ENCODE assay signal across 29 mouse cellular contexts in genomic region chr9:69766936-69767335, GRCm38 (mm10). TPM values are rescaled to one million over a fixed set of nuclear protein-coding genes. Genes with fewer than 3 reads are reported as not detected.
DNase-seq lines count a peak whose midpoint lies in the region; ATAC-seq and TF ChIP-seq lines count a peak whose summit lies in the region.
"Had no signal": no experiment of that assay in that cellular context is flagged by ENCODE, and none has a peak within 500 bp of the region (broad histone marks: within the 10 kb centered on the region; RNA-seq: fewer than 3 reads in every experiment).

No protein-coding gene starts in this region.

- H3K9me3 ChIP-seq in hindbrain, embryonic 12.5 days (replicated peaks): no peaks in the 10 kb centered on the region
- H3K9me3 ChIP-seq in hindbrain, embryonic 13.5 days: no peaks in the 10 kb centered on the region
- H3K9me3 ChIP-seq in hindbrain, embryonic 14.5 days (ENCODE audit: control insufficient read depth, low read length): no peaks in the 10 kb centered on the region
- no peaks in the 10 kb centered on the region for H3K9me3 ChIP-seq in neural tube, embryonic 12.5 days
- no peaks in the 10 kb centered on the region for H3K9me3 ChIP-seq in forebrain, embryonic 16.5 days (ENCODE audit: control insufficient read depth, low read length)
- H3K9me3 ChIP-seq: forebrain, embryonic 15.5 days; intestine, embryonic 15.5 days; limb, embryonic 10.5 days; liver, embryonic 15.5 days; lung, embryonic 15.5 days had no signal

- peaks cover 93% of the 10 kb centered on the region for H3K27me3 ChIP-seq in hindbrain, embryonic 12.5 days
- H3K27me3 ChIP-seq in hindbrain, embryonic 13.5 days: peaks cover 97% of the 10 kb centered on the region
- H3K27me3 ChIP-seq in hindbrain, embryonic 14.5 days (ENCODE audit: control insufficient read depth, insufficient read depth, low read length): peaks cover 99% of the 10 kb centered on the region
- H3K27me3 ChIP-seq in neural tube, embryonic 12.5 days (replicated peaks): peaks cover 75% of the 10 kb centered on the region
- peaks cover 75% of the 10 kb centered on the region for H3K27me3 ChIP-seq in forebrain, embryonic 16.5 days (replicated peaks; ENCODE audit: control insufficient read depth, insufficient read depth, low read length)

- 0 out of 2 replicates have a peak overlapping the region, but pooled peaks have one; percentile 9 for H3K4me2 ChIP-seq in hindbrain, embryonic 12.5 days (replicated peaks)
- H3K4me2 ChIP-seq in hindbrain, embryonic 13.5 days: no peak overlapping the region
- peak overlapping the region; percentile 29; the same call in 1 of the 2 replicates for H3K4me2 ChIP-seq in hindbrain, embryonic 14.5 days (replicated peaks)
- peak overlapping the region; percentile 53; the same call in 1 of the 2 replicates for H3K4me2 ChIP-seq in neural tube, embryonic 12.5 days (replicated peaks)
- no peak overlapping the region for H3K4me2 ChIP-seq in forebrain, embryonic 16.5 days (ENCODE audit: low read length)
- H3K4me2 ChIP-seq: forebrain, embryonic 15.5 days; heart, embryonic 11.5 days; intestine, embryonic 15.5 days; liver, embryonic 15.5 days; lung, embryonic 15.5 days had no signal

- no peak overlapping the region for H3K27ac ChIP-seq in hindbrain, embryonic 12.5 days
- no peak overlapping the region for H3K27ac ChIP-seq in hindbrain, embryonic 13.5 days
- no peak overlapping the region for H3K27ac ChIP-seq in hindbrain, embryonic 14.5 days
- no peak overlapping the region for H3K27ac ChIP-seq in neural tube, embryonic 12.5 days
- no peak overlapping the region for H3K27ac ChIP-seq in forebrain, embryonic 16.5 days (ENCODE audit: low read length)
- H3K27ac ChIP-seq: forebrain, embryonic 15.5 days; intestine, embryonic 15.5 days; layer of hippocampus, adult 2 months; limb, embryonic 10.5 days; liver, embryonic 15.5 days; lung, embryonic 15.5 days had no signal

- no peaks in the 10 kb centered on the region for H3K36me3 ChIP-seq in hindbrain, embryonic 12.5 days
- H3K36me3 ChIP-seq in hindbrain, embryonic 13.5 days: no peaks in the 10 kb centered on the region
- H3K36me3 ChIP-seq in hindbrain, embryonic 14.5 days (replicated peaks; ENCODE audit: control insufficient read depth, insufficient read depth): no peaks in the 10 kb centered on the region
- no peaks in the 10 kb centered on the region for H3K36me3 ChIP-seq in neural tube, embryonic 12.5 days
- no peaks in the 10 kb centered on the region for H3K36me3 ChIP-seq in forebrain, embryonic 16.5 days (ENCODE audit: control insufficient read depth, insufficient read depth)
- H3K36me3 ChIP-seq: forebrain, embryonic 15.5 days; intestine, embryonic 15.5 days; limb, embryonic 10.5 days; liver, embryonic 15.5 days; lung, embryonic 15.5 days had no signal

- no peak overlapping the region for H3K4me3 ChIP-seq in hindbrain, embryonic 12.5 days
- H3K4me3 ChIP-seq in hindbrain, embryonic 13.5 days: no peak overlapping the region
- no peak overlapping the region for H3K4me3 ChIP-seq in hindbrain, embryonic 14.5 days (replicated peaks; ENCODE audit: low read length)
- no peak overlapping the region for H3K4me3 ChIP-seq in neural tube, embryonic 12.5 days
- no peak overlapping the region for H3K4me3 ChIP-seq in forebrain, embryonic 16.5 days (replicated peaks; ENCODE audit: low read length)
- H3K4me3 ChIP-seq: forebrain, embryonic 15.5 days; intestine, embryonic 15.5 days; layer of hippocampus, adult 2 months; limb, embryonic 10.5 days; liver, embryonic 15.5 days; lung, embryonic 15.5 days had no signal

- H3K4me1 ChIP-seq in hindbrain, embryonic 12.5 days: peaks cover 48% of the 10 kb centered on the region
- peaks cover 48% of the 10 kb centered on the region for H3K4me1 ChIP-seq in hindbrain, embryonic 13.5 days (replicated peaks)
- H3K4me1 ChIP-seq in hindbrain, embryonic 14.5 days (replicated peaks; ENCODE audit: control insufficient read depth, insufficient read depth, low read length): no peaks in the 10 kb centered on the region
- peaks cover 56% of the 10 kb centered on the region for H3K4me1 ChIP-seq in neural tube, embryonic 12.5 days
- peaks cover 8% of the 10 kb centered on the region for H3K4me1 ChIP-seq in forebrain, embryonic 16.5 days (replicated peaks; ENCODE audit: control insufficient read depth, insufficient read depth, low read length)
- H3K4me1 ChIP-seq: liver, embryonic 15.5 days had no signal

- TF ChIP-seq CTCF in brain, embryonic 14.5 days (IDR thresholded peaks at IDR 0.05; ENCODE audit: borderline replicate concordance, extremely low read depth, insufficient read depth, insufficient read length): no peak

- no peak for TF ChIP-seq POLR2A in brain, embryonic 14.5 days (IDR thresholded peaks at IDR 0.05; ENCODE audit: borderline replicate concordance, extremely low read depth, insufficient read depth, insufficient read length, poor library complexity, severe bottlenecking)

- no peak overlapping the region for H3K9ac ChIP-seq in hindbrain, embryonic 12.5 days
- no peak overlapping the region for H3K9ac ChIP-seq in hindbrain, embryonic 13.5 days
- no peak overlapping the region for H3K9ac ChIP-seq in hindbrain, embryonic 14.5 days
- H3K9ac ChIP-seq in neural tube, embryonic 12.5 days: no peak overlapping the region
- H3K9ac ChIP-seq in forebrain, embryonic 16.5 days (replicated peaks; ENCODE audit: low read depth, low read length): no peak overlapping the region
- H3K9ac ChIP-seq: forebrain, embryonic 15.5 days; intestine, embryonic 15.5 days; liver, embryonic 15.5 days; lung, embryonic 15.5 days had no signal

- ATAC-seq in hindbrain, embryonic 12.5 days (ENCODE audit: low FRiP score): no peak
- no peak for ATAC-seq in hindbrain, embryonic 13.5 days (ENCODE audit: low FRiP score)
- no peak for ATAC-seq in hindbrain, embryonic 14.5 days (ENCODE audit: low FRiP score)
- no peak for ATAC-seq in neural tube, embryonic 12.5 days (ENCODE audit: low FRiP score, low read depth)
- ATAC-seq in forebrain, embryonic 16.5 days: no peak
- ATAC-seq: activated CD4-positive, CD25-positive, alpha-beta regulatory T cell, adult 4 months; forebrain, embryonic 15.5 days; intestine, embryonic 15.5 days had no signal

- WGBS in hindbrain, embryonic 12.5 days: 3% methylated on average over 4 of the region's 4 CpGs
- WGBS in hindbrain, embryonic 13.5 days: under 1% methylated on average over 4 of the region's 4 CpGs
- under 1% methylated on average over 4 of the region's 4 CpGs for WGBS in hindbrain, embryonic 14.5 days
- WGBS in neural tube, embryonic 12.5 days: under 1% methylated on average over 4 of the region's 4 CpGs
- WGBS in forebrain, embryonic 16.5 days: 0% methylated on average over 4 of the region's 4 CpGs

- peak; percentile 34 for DNase-seq in brain, embryonic 14.5 days (ENCODE audit: low read depth)
- no peak for DNase-seq in hindbrain, embryonic 14.5 days (ENCODE audit: low spot score)
- no peak for DNase-seq in adrenal gland, postnatal 25 days
- DNase-seq: adrenal gland, postnatal 10 days; gastrocnemius, postnatal 10 days; kidney, adult 9 months; kidney, postnatal 14 days; liver; lung, postnatal 4 days had no signal

RNA-seq across cellular contexts. Expression of gene Foxb1, which starts 6.2 kb away (rescaled TPM):
- 5.5 and 7.5 TPM in 2 replicates for polyA plus RNA-seq in hindbrain, embryonic 12.5 days (2016; fragmentation: Nextera tagmentation; extraction: Ambion mirVana)
- polyA plus RNA-seq in hindbrain, embryonic 13.5 days (2015; fragmentation: Nextera tagmentation; extraction: Ambion mirVana): 8.5 and 10.5 TPM in 2 replicates
- polyA plus RNA-seq in brain, embryonic 14.5 days (2012; rRNA removed): 10.1 and 14.1 TPM in 2 replicates
- polyA plus RNA-seq in hindbrain, embryonic 14.5 days (2014; fragmentation: Nextera tagmentation; extraction: Ambion mirVana): 5.2 and 6.1 TPM in 2 replicates
- polyA plus RNA-seq in neural tube, embryonic 12.5 days (2016; fragmentation: Nextera tagmentation; extraction: Ambion mirVana): 8.5 and 9.7 TPM in 2 replicates
- polyA plus RNA-seq in forebrain, embryonic 16.5 days (2015; fragmentation: Nextera tagmentation; extraction: Ambion mirVana): 0.21 and 0.86 TPM in 2 replicates
- not detected in 2 replicates for total RNA-seq in adrenal gland, postnatal 25 days (2021)
- total RNA-seq: adrenal gland, postnatal 10 days; gastrocnemius, postnatal 10 days; hematopoietic stem cell, adult 5-6 weeks; layer of hippocampus, adult 2 months; layer of hippocampus, postnatal 25 days had no signal
- polyA plus RNA-seq: activated CD4-positive, CD25-positive, alpha-beta regulatory T cell, adult 4 months; C2C12; cortical plate, adult 2 months; embryonic facial prominence, embryonic 14.5 days; heart, embryonic 11.5 days; heart, postnatal 0 days; intestine, embryonic 15.5 days; liver, embryonic 15.5 days; lung, embryonic 15.5 days; spleen, adult 2 months; stomach, embryonic 14.5 days had no signal

Comparison
In these comparisons a context has a peak if more than half of its experiments do, and no peak if none do; other contexts are left out.
1. H3K4me2 ChIP-seq: peak in hindbrain, embryonic 12.5 days (single experiment), hindbrain, embryonic 14.5 days (single experiment) and neural tube, embryonic 12.5 days (single experiment); none in hindbrain, embryonic 13.5 days (single experiment) and forebrain, embryonic 16.5 days (single experiment).